Mouse (Mus musculus) forelimb bud, embryonic 11.5 days (tissue): ENCODE measurements around the gene Tk1.
A peak's percentile ranks its signal among the peaks of the same experiment; 100 is the strongest.
"Not testable (repeated sequence)": the region's sequence is repeated elsewhere in the genome, so short reads cannot be mapped to it uniquely, and the experiment has no call there.

Source experiments
- DNase-seq: peaks from one replicate; pipeline ENCODE4 v3.0.0-alpha.2; 2012; ENCODE audit warnings: low read depth, low spot score

The Tk1 gene

DNA sequence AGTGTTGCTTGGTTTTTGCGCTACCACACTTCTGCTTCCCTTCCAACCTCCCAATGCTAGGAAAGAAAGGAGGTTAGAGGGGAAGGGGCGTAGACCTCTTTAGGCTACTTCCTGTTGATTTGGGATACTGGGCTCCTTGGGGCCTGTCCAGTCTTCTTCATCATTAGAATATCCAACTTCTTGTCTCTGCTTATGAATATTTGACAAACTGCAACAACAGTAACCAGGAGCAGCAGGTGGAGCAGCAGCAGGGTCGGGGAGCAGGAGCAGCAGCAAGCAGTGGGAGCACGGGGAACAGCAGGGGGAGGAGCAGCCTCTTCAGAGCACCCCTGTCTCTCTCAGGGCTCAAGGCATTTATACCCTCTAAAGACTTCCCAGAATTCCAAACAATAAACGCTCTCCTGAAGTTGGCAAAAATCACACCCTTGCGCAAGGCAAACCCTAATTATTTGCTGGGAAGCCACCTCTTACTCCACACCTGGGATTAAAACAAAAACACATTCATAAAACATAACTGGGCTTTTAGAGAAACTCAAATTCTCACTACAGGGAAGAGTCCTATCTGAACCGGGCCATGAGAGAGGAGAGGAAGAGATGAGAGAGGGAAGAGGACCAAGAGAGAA, 21.8 kb upstream of the Tk1 start:
- no peak for DNase-seq

DNA sequence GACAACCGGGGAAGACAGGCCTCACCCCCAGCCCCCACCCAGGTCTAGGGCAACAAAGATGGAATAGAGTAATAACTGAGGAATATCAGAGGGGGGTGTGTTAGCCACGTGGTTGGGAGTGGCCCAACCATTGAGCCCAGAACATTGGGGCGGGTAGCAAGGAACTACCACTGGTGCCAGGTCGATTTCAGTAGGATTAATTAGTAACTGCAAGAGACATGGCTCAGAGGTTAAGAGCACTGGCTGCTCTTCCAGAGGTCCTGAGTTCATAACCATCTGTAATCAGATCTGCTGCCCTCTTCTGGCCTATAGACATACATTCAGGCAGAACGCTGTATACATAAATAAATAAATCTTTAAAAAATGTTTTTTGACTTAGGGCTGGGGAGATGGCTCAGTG, 20.7 kb upstream of the Tk1 start:
- no peak for DNase-seq

- no peak for DNase-seq
Observed at GRCm38 (mm10) chr11:117845651-117846050, 19.8 kb upstream of the Tk1 start.

- DNase-seq: no peak
Observed at GRCm38 (mm10) chr11:117844997-117845396, 19.1 kb upstream of the Tk1 start.

DNA sequence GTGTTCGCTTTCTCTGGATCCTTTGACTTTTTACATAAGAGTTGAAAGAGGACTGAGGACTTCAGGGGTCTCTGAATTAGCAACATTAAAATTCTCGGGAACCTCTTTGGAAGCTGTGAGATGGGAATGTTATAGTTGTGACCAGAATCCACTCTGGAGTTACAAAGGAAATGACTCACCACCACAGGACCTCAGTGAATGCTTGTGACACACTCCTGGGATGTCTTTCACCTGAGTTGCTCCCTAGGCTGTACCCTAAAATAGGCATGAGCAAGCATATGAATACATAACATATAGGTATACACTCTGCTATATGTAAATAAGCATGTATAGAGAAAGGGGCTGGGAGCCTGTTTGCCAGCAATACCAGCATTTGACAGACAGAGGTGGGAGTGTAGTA, 17.5 kb upstream of the Tk1 start:
- DNase-seq: no peak

DNA sequence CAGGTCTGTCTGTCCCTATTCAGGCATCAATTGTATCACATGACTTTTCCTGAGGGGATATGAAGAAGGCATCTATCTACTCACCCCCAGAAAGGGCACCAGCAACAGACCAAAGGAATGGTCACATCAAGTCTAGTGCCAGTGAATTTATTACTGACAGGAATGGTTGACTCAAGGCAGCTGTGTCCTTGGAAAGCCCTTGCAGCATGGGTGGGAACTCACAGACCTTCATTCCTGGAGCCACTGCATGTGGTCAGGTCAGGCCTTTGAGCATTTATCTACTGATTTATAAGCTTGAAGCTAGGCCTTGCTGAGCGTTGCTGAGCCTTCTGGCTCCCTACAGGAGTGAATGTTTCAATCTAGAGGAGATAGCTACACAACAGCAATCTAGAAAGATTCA, 15.0 kb upstream of the Tk1 start:
- DNase-seq: no peak

DNA sequence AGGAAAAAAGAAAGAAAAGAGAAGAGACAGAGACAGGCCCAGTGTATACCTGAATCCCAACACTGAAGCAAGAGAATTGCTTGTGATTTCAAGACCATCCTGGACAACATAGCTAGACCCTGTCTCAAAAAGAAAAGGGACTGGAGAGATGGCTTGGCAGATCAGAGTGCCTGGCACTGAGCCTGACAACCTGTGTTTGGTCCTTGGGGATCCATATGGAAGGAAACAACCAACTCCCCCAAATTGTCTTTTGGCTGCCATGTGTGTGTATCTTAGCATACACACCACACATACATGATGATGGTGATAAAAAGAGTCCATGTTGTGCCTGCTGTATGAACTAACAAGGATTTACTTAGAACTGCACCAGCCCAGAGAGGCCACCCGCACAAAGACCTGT, 13.1 kb upstream of the Tk1 start:
- DNase-seq: no peak

GRCm38 (mm10) chr11:117838572-117838971, 12.7 kb upstream of the Tk1 start:
- no peak for DNase-seq

- DNase-seq: peak; percentile 44
Observed at GRCm38 (mm10) chr11:117836306-117836705, 10.4 kb upstream of the Tk1 start.

- no peak for DNase-seq
Observed at GRCm38 (mm10) chr11:117834086-117834485, 8.2 kb upstream of the Tk1 start.

- not testable (repeated sequence) for DNase-seq
Observed at GRCm38 (mm10) chr11:117833509-117833908, 7.6 kb upstream of the Tk1 start.

DNA sequence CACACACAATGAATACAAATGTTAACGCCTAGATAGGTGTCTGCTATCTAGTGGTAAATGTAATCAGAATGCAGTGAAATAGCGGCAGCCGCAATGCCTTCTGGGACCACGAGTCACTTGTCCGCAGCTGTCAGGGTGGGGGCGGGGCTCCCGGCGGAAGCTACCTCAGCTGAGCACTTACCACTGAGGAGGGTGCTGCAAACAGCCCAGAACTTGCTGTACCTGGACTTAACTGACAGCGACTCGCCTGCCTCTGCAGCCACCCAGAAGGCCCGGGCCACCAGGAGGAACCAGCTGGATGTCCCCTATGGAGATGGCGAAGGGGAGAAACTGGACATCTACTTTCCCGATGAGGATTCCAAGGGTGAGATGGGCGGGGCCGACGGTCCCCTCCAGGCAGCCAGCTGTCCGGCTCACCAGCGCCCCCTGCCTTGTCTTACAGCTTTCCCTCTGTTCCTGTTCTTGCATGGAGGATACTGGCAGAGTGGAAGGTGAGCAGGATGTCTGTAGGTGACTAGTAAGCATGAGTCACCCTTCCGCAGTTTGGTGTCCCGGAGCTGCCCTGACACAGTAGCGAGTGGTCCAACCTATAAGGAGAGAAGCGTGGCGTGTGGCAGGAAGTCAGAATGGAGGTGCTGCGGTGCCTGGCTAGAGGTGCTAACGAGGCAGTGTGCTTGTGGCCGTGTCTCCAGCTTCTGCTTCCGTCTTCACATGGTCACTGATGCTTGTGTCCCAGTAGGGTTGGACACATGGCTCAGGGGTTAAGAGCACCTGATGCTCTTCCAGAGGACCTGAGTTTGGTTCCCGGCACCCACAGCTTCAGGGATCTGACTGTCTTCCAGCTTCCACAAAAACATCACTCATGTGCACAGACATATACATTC, 6.4 kb upstream of the Tk1 start:
- DNase-seq: peak; percentile 70

DNA sequence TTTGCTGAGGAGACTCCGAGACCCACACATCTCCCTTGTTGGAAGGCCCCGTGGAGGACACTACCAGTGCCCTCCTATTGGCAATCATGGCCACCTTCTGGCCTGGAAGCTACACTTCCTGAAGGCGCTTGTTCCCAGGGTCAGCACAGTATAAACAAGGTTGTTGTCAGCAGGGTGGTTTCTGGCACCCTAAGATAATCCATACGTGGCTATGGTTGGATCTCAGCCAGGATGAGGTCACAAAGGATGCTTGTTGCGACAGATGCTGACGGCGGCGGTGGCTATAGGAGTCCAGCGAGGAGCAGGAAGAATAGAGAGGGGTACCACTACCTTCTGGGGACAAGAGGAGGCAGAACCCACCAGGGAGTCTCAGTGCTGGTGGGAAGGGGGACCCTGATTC, 4.5 kb upstream of the Tk1 start:
- no peak for DNase-seq

GRCm38 (mm10) chr11:117829671-117830215, 3.9 kb upstream of the Tk1 start:
- DNase-seq: no peak

DNA sequence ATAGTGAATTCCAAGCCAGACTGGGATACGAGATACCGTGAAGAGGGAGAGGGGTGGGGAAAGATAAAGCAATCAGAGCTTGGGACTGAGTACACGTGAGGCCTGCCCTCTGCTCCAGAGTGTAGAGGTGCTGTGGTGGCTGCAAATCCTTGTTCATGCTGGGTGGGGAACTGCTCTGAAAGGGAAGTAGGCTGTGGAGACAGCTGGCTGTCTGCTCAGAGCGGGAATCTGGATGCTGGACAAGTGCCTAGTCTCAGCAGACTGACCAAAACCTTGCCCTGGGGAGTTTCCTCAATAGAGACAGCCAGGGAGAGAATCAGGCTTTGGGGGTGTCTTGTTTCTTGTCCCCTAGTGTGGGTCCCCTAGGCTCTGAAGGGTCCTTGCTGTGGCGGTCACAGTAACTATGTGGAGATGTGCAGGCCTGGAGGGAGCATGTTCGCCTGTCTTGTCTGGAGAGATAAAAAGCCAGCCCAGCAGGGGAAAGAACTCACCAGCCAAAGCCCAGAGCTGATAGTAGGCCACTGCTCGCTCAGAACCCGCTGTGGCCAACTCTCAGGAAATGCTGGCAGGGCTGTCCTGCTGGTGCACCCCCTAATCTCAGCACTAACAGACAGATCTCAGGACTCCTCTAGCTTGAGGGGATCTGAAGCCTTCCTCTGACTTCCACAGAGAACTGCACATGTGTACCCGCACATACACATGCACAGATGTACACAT, 3.2 kb upstream of the Tk1 start:
- no peak for DNase-seq

GRCm38 (mm10) chr11:117828149-117828887, 2.4 kb upstream of the Tk1 start:
- DNase-seq: no peak

DNA sequence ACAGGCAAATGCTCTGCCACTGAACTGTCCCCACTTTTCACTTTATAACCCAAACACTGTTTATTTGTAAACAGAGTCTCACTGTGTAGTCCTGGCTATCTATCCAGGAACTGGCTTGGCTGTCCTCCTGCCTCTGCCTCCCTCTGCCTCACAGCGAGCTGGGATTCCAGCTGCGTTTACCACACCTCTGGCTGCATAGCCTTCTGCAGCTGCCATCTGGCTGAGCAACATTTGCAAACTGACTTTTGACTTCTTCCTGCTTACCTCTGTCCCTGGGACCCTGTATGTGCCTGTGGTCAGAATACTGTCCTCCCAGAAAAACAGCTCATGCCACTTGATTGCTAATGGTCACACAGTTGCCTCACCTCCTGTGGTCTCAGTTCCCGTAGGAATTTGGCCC, 1.5 kb upstream of the Tk1 start:
- no peak for DNase-seq

- DNase-seq: no peak
Observed at GRCm38 (mm10) chr11:117826916-117827315, 1.0 kb upstream of the Tk1 start.

DNA sequence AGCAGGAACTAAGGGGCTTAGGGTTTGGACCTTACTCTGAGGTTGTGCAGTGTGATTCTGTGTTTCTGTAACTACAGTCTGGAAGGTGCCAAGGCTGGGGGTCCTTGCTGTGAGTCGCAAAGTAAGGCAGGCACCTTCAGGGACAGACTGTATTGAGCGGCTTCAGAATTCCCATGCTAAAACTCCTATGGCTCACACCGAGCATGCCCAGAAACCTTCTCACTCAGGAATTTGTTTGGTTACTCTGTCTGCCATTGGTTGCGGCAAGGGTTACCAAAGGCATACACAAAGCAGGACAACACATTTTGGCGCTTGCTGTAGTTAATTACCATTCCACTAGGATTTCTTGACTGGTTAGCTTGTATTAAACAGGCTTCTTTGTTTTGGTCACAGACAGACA, 272 bp upstream of the Tk1 start:
- peak; percentile 52 for DNase-seq

DNA sequence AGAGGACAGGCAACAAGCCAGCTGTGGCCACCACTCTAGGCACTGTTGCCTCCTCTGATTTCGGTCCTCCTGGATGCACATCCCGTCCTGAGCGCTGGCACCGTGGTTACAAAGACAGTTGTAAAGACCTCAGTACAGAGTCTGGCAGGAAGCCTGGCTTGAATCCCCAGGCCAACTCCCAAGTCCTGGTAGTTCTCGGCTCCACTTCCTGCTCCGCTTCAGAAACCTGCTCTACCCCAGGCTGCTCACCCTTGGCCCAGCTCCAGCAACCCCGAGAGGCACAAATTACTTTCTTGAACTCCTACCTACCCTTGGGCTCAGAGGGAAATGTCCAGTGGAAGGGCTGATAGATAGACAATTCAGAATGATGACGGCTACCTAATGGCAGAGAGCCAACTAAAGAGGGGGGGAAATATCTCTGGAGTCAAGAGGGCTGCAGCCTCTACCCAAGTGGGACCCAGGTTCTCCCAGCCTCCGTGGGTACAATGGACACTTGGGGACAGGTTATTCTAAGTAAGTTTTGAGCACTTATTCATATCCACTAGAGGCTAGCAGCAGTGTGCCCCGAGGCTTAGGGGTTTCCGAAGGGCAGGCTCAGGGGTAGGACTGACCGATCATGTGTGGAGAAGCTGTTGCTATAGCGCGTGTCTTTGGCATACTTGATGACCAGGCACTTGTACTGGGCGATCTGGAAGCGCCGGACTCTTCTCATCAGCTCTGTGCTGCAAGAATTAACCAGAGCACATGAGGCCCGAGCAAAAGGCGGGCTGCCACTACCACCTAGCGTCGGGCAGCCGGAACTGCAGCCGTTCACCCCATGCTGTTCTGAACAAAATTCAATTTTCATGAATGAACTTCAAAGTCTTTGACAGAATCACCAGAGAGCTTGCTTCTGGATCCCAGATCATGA, 1.6 kb downstream of the Tk1 start:
- peak; percentile 86 for DNase-seq

GRCm38 (mm10) chr11:117823411-117823810, 2.5 kb downstream of the Tk1 start:
- DNase-seq: no peak
